Mouse (Mus musculus) kidney, postnatal 0 days (tissue): ENCODE results near the gene Zic2. TPM values are rescaled to one million over a fixed set of nuclear protein-coding genes. Genes with fewer than 3 reads are reported as not detected.
A peak's percentile ranks its signal among the peaks of the same experiment; 100 is the strongest.

Source experiments
- ATAC-seq: fragments of 200-750 bp; cut with Nextera tagmentation; replicated peaks from 2 replicates; pipeline ENCODE4 v1.8.0; 2017; ENCODE audit warnings: low read depth, moderate number of reproducible peaks, moderate TSS enrichment, moderate library complexity; ENCODE audit not compliant: low FRiP score
- DNase-seq: peaks from one replicate; pipeline ENCODE4 v3.0.0-alpha.2; 2016; ENCODE audit warnings: low spot score
- H3K27ac ChIP-seq: fragments of 300-500 bp; sonication (generic); 2 replicates; pipeline ENCODE4 v1.5.1; 2014; ENCODE audit warnings: mild to moderate bottlenecking
- H3K27me3 ChIP-seq: fragments of 300-500 bp; sonication (generic); 2 replicates; pipeline ENCODE4 v1.6.1; 2014; ENCODE audit warnings: low read length, mixed read lengths; ENCODE audit not compliant: insufficient read depth
- H3K36me3 ChIP-seq: fragments of 300-500 bp; sonication (generic); 2 replicates; pipeline ENCODE4 v1.6.1; 2014; ENCODE audit warnings: low read length, mixed read lengths; ENCODE audit not compliant: insufficient read depth
- H3K4me1 ChIP-seq: fragments of 300-500 bp; sonication (generic); replicated peaks from 2 replicates; pipeline ENCODE4 v1.6.1; 2014; ENCODE audit warnings: antibody characterized with exemption, low read length, mixed read lengths; ENCODE audit not compliant: insufficient read depth
- H3K4me2 ChIP-seq: fragments of 300-500 bp; sonication (generic); 2 replicates; pipeline ENCODE4 v1.6.1; 2014; ENCODE audit warnings: mild to moderate bottlenecking, low read length, moderate library complexity, mixed read lengths
- H3K4me3 ChIP-seq: fragments of 300-500 bp; sonication (generic); replicated peaks from 2 replicates; pipeline ENCODE4 v1.5.1; 2014; ENCODE audit warnings: low read depth, low read length
- H3K9ac ChIP-seq: fragments of 300-500 bp; sonication (generic); 2 replicates; pipeline ENCODE4 v1.6.1; 2014; ENCODE audit warnings: low read depth, low read length
- H3K9me3 ChIP-seq: fragments of 300-500 bp; sonication (generic); replicated peaks from 2 replicates; pipeline ENCODE4 v1.6.1; 2016; ENCODE audit warnings: low read length, inconsistent platforms, mixed read lengths
- CTCF ChIP-seq: IDR thresholded peaks from 2 replicates; pipeline ENCODE4 v1.5.1; 2016; ENCODE audit warnings: antibody characterized with exemption, low read depth, mild to moderate bottlenecking, moderate library complexity
- WGBS: fragments of 180-500 bp; shearing (Covaris S2); extraction: QIAGEN DNeasy Blood & Tissue Kit; methylation state at CpG from one replicate; pipeline ENCODE4 v1.1.7; 2014; 5-methylcytosine and 5-hydroxymethylcytosine counted together
- polyA plus RNA-seq: library from polyadenylated mRNA; unstranded; fragments of >200 nt; fragmentation: Nextera tagmentation; extraction: Ambion mirVana; gene quantifications from 2 replicates; pipeline ENCODE4 v1.2.1, GENCODE M21; 2015

Gene Zic2
- polyA plus RNA-seq, 1 experiment from 2014 or later = not detected

DNA sequence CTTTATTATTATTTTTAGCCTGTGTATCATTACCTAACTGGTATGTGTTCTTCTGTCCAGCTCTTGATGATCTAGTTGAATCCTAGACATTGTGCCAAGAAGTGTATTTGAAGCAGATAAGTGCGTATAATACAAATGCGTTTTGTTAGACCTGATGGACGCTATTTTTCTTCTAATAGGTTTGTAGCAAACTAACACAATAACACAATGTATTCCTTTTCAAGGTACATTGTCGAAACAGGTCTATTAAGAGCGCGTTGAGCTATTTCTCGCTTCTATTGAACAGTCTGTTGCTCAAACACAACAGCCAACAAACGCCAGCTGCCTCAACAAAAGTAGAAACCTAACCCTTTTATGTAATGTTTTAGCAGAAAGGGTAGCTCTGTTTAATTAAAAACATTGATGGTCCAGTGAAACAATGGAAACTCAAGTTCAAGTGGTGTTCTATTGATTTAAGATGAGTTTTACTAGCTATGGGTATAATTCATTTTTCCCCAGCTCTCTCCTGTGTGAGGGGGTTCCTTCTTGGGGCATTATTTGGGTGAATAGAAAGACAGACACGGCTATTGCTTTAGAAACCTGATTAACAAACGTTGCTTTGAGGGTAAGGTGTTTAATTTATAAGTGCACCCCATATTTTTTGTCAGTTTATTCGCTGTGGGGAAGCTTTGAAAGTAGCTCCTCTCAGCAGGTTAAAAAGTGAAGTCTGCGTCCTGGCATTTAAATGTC is 14.6 kb downstream of the Zic2 start:
- peaks cover 52% of the 10 kb centered on the region for H3K27me3 ChIP-seq
- ATAC-seq (no peak), DNase-seq (peak; percentile 36)
- H3K4me1 ChIP-seq = peaks cover 4% of the 10 kb centered on the region; the same call in 1 of the 2 replicates
- TF ChIP-seq CTCF = no peak
- no peak overlapping the region for H3K4me2 ChIP-seq
- H3K27ac ChIP-seq = no peak overlapping the region
- H3K4me3 ChIP-seq = no peak overlapping the region
- no peak overlapping the region for H3K9ac ChIP-seq
- H3K36me3 ChIP-seq = no peaks in the 10 kb centered on the region
- no peaks in the 10 kb centered on the region for H3K9me3 ChIP-seq
- 3% methylated on average over 12 of the region's 12 CpGs for WGBS

DNA sequence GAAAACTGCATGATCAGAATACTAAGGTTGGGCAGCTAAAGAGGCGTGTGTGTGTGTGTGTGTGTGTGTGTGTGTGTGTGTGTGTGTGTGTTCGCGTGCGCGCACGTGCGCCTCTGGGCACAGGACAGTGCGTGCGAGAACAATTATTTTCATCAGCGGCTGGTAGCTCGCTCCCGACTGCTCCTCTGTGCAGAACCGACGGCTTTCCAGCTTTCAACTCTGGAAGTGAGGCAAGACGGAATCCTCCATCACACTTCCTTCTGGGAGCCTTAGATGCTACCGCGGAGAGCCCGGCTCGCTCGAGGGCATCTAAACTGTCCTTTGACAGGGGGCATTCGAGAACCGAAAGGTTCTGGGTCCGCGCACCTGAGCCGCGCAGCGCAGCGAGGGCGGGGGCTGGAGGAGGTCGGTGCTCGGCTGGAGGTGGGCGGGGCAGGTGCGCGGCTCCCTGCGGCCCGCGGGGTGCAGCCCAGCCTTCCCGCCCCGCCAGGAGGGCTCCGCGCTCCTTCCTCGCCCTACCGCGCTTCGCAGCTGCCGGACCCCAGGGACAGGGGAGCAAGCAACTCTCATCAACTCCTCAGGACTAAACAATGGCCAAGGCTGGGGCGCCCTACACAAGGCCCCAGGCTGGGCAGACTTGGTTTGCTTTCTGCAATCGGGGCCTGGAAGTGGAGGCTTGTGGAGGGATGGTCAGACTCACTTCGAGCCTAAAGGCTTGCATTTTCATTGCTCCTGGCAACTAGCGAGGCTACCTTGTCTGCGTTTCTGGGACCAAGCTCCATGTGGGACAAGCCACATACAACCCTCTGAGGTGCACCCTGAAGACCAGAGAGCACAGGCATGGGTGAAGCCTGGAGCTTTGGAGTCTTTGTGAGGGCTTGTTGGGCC is 15.4 kb downstream of the Zic2 start, which contains the start of gene Gm10837:
TSS of gene Gm10837 (plus strand) at position 146 of the 888 bp plus-strand sequence.
- Histone ChIP-seq H3K4me2 (peak within 1 kb of the TSS; percentile 38; the same call in 1 of the 2 replicates), H3K36me3 (no peaks in the 10 kb centered on the region), H3K27ac (no peak within 1 kb of the TSS), H3K9ac (no peak within 1 kb of the TSS), H3K27me3 (peaks cover 55% of the 10 kb centered on the region), H3K4me3 (0 out of 2 replicates have a peak within 1 kb of the TSS, but pooled peaks have one; percentile 14), H3K9me3 (no peaks in the 10 kb centered on the region), H3K4me1 (peaks cover 4% of the 10 kb centered on the region; the same call in 1 of the 2 replicates)
- TF ChIP-seq CTCF = no peak
- ATAC-seq (peak; percentile 54; the same call in 1 of the 2 replicates), DNase-seq (no peak)
- 2% methylated on average over 51 of the region's 51 CpGs for WGBS

DNA sequence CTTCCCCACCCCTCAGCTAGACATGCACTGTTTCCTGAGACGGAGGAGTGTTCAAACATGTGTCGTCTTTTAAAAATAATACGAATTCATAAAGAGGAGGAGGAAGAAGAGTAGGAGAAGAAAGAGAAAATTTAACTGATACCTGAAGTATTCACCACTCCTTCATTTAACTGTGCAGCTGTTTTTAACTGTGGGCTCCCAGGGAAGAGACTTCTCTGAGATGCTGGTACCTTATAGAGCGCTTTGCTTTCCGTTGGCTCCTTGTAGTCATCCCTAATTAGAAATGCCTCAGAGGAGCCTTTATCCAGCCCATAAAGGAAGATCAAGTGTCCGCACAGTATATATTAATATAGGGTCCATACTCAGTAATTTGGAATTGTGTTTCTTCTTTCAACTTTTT is 16.3 kb downstream of the Zic2 start:
- Histone ChIP-seq H3K27ac (no peak overlapping the region), H3K9me3 (no peaks in the 10 kb centered on the region), H3K27me3 (peaks cover 48% of the 10 kb centered on the region), H3K4me3 (no peak overlapping the region), H3K36me3 (no peaks in the 10 kb centered on the region), H3K9ac (no peak overlapping the region), H3K4me1 (peaks cover 4% of the 10 kb centered on the region; the same call in 1 of the 2 replicates), H3K4me2 (no peak overlapping the region)
- ATAC-seq = no peak
- no peak for DNase-seq
- no peak for TF ChIP-seq CTCF
- 74% methylated on average over 6 of the region's 6 CpGs for WGBS

DNA sequence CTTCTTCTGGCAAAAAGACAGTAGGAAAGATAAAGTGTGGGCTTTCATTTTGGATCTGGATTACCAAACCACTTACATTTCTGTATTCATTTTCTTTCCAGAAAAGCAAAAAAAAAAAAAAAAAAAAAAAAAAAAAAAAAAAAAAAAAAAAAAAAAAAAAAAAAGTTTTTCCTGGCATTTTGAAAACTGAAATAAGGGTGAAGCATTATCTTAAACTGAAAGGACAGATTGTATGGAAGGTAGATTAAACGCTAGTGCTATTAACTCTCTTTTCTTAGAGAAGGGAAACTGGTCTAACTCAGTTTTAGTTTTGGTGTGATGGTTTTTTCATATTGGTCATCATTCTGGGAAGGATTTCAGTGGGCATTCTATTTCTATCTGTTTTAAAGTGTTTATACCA is 16.8 kb downstream of the Zic2 start:
- 71% methylated on average over 1 of the region's 1 CpGs for WGBS
- no peak overlapping the region for H3K4me3 ChIP-seq
- ATAC-seq (no peak), DNase-seq (no peak)
- no peaks in the 10 kb centered on the region for H3K9me3 ChIP-seq
- no peak overlapping the region for H3K4me2 ChIP-seq
- H3K36me3 ChIP-seq = no peaks in the 10 kb centered on the region
- H3K27ac ChIP-seq = no peak overlapping the region
- no peak overlapping the region for H3K9ac ChIP-seq
- H3K27me3 ChIP-seq = peaks cover 44% of the 10 kb centered on the region
- TF ChIP-seq CTCF = no peak
- H3K4me1 ChIP-seq = peaks cover 4% of the 10 kb centered on the region; the same call in 1 of the 2 replicates

DNA sequence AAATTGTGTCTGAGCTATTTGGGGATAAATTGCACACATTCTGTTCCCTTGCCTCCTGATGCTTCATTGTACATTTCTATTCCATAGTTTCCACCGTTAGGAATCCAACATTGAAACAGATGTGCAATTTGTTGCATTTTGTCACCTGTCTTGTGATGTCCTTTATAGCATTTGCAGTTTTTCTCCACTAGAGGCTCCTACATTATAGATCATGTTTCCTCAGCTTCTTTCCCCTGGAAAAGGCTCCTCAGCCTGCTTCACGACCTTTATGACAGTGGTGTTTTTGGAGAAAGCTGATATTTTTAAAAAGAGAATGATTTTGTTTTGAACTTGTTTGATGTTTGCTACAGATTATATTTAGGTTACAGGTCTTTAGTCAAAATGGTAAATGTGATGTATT is 33.8 kb downstream of the Zic2 start:
- DNase-seq (no peak), ATAC-seq (no peak)
- Histone ChIP-seq H3K4me1 (no peaks in the 10 kb centered on the region), H3K9ac (no peak overlapping the region), H3K9me3 (no peaks in the 10 kb centered on the region), H3K36me3 (no peaks in the 10 kb centered on the region), H3K4me3 (no peak overlapping the region), H3K27me3 (no peaks in the 10 kb centered on the region), H3K4me2 (no peak overlapping the region), H3K27ac (no peak overlapping the region)
- peak; percentile 63 for TF ChIP-seq CTCF
- WGBS = 14% methylated on average over 2 of the region's 2 CpGs

DNA sequence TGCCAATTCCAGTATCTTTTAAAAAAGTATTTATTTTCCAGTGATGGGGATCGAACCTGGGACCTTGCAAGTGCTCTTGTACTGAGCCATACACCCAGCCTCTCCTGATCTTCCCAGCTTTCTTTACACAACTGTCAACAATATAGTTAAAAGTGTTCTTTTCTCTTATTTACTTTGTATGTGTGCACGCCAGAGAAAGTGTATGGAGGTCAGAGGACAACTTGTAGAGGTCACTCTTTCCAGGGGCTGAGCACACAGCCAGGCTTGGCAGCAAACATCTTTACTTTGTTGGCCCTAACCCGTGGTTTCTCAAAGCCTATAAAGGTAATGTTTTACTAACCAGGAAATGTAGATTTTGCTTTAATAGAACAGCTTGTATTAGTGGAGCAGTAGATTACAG is 36.3 kb downstream of the Zic2 start:
- Histone ChIP-seq H3K27ac (no peak overlapping the region), H3K36me3 (no peaks in the 10 kb centered on the region), H3K9ac (no peak overlapping the region), H3K27me3 (no peaks in the 10 kb centered on the region), H3K9me3 (no peaks in the 10 kb centered on the region), H3K4me1 (no peaks in the 10 kb centered on the region), H3K4me3 (no peak overlapping the region), H3K4me2 (no peak overlapping the region)
- 46% methylated on average over 3 of the region's 3 CpGs for WGBS
- DNase-seq (no peak), ATAC-seq (no peak; the same call in 1 of the 2 replicates)
- no peak for TF ChIP-seq CTCF
